Mouse (Mus musculus): Measurements from ENCODE around the gene Zfp39.
A peak's percentile ranks its signal among the peaks of the same experiment; 100 is the strongest.

Gene Zfp39

DNA sequence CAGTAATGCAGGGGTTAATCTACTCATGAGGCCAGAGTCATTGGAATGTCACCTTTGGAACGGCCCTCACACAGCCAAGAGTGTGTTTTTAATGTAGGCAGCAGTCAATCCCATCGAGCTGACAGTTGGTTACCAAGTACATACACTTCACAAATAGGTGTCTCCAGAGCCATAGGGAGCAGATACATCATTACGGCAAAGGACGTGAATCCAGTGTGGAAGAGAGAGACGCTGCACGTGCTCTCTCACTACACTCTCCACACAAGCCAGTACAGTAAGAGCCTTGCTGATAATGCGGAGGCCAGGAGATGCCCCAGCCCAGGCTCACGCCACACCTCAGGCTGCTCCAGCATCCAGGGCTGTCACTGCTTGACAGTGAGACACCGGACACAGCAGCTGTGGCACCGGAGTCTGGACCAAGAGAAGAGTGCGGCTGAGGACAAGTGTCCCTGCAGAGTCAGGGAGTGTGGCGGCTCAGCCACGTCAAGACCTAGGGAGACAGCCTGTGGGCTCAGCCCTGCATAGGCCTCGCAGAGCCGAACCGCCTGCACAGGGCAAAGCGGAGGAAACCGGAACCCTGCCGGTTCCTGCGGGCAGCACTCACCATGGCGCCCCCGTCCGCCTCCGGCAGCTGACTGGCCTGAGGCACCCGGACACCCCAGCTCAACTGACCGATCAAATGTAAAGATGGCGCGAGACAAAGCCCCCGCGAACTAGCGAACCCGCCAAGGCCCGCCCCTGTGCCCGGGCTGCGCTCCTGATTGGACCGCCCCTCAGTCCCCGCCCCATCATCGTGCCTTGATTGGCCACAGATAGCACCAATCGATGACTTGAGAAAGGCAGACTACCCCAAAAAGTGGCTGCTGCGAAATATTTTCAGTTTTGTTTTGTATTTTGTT, at the start of gene Zfp39:
Gene Zfp39 (minus strand): TSS at position 715 of the 899 bp plus-strand sequence.
- peak; percentile 97 to 98 for DNase-seq

DNA sequence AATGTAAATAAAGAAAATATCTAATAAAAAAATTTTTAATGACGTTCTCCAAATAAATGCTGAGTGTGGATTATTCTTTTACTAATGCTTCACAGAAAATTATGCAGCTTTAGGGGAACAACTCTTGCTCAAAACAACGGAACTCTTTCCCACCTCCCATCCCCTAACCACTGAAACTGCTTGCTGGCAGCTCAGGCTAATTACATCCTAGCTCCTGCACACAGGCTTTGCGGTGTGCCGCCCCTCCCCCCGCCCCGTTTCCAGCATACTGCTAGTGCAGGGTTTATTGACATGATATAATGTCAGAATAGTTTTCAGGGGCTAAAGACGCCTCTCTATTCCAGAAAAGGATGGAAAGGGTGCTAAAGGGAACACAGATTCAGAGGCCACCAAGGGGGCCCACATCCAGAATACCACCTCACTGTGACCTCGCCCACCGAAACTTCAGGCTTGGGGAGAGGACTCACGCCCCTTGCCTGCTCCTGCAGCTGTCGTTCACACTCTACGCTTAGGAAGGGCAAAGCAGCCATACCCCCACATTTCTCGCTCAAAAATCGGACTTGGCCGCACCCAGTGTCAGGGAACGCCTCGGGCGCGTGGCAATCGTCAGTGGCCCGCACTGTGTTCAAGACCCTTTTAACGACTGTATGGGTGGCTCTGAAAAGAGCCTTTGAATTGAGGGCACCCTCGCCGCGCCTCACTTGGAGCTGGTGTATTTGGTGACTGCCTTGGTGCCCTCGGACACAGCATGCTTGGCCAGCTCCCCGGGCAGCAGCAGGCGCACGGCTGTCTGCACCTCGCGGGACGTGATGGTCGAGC, 49.5 kb upstream of the Zfp39 start:
- peak in 1 of 2 experiments; percentile 39 for DNase-seq

DNA sequence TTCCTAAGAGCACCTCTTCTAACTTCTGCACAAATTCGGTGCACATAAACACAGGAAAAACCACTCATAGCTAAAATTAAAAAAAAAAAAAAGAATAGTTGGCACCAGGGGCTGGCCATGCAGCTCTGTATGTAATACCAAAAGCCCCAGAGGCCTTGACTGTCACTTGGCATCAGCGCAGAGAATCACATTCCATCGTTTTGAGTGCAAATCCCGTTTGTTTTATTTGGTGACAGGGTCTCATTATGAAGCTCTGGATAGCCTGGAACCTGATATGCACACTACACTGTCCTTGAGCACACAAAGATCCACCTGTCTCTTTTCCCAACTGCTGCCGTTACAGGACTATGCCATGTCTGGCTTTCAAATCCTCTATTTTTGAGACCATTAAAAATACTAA, 47.2 kb upstream of the Zfp39 start:
- DNase-seq = no peak

DNA sequence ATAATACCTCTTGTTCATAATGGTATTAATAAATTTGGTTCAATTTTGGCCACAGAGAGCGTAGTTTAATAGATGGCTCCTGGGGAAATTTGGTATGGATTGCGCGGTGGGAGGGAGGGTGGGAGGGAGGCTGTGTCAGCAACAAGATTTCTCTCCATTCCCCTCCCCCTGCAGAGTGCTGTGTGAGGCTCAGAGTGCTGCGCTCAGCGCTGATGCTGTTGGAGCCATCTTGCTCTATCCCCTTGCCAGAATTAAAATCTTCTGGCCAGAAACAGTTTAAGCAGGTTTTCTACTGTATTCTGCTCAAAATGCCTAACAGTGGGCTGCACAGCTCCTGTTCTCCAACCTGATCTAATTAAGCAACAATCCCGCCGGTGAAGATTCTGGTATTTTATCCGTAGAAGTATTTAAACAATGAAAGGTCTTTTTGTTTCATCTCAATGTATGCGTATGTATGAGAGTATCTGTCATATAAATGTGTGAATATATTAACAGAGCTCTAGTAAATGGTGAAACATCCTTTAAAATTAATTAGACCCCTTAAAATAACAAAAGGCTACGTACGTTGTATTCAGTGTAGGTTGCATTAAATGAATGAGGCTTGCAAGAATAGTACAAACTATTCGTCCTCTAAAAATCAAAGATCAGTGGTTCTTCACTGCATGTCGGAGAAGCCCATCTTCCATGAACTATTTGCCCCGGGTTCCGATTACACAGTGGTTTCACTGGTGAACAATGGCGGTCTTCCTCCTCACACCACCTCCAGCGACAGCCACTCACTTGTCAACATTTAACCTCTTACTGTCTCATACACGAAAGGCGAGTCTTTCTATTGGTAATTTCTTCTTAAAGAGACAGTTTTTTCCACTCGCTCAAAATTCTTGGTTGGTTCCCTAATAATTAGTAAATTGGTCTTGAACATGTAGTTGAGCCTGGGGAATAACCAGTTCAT, 45.7 kb upstream of the Zfp39 start:
- DNase-seq = peak; percentile 40 to 55

DNA sequence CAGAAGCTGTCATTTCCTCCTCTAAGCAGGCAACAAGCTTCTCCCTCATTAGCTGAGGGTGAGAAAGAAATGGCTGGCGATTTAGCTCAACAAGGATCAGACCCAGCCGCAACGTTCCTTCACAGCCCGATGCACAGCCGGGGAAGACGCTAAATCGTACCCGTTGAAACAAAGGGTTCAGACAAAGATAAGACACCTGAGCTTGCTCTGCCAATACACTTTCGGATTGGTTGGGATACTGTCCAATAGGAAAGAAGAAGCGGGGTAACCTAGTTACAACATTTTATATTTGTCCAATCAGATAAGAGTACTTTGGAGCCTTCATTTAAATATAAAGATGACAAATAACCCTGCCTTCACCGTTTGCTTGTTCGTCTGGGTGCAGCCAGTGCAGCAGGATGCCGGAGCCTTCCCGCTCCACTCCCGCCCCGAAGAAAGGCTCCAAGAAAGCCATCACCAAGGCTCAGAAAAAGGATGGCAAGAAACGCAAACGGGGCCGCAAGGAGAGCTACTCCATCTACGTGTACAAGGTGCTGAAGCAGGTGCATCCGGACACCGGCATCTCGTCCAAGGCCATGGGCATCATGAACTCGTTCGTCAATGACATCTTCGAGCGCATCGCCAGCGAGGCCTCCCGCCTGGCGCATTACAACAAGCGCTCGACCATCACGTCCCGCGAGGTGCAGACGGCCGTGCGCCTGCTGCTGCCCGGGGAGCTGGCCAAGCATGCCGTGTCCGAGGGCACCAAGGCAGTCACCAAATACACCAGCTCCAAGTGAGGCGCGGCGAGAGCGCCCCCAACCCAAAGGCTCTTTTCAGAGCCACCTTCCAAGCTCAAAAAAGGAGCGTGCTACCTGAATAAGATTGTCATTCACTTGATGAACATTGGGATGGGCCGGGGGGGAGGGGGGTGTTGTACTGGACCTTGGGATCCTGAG, 44.8 kb upstream of the Zfp39 start, which contains the start of gene Hist3h2ba:
Gene Hist3h2ba (plus strand): TSS at position 379 of the 938 bp plus-strand sequence.
- DNase-seq = peak; percentile 63 to 77

DNA sequence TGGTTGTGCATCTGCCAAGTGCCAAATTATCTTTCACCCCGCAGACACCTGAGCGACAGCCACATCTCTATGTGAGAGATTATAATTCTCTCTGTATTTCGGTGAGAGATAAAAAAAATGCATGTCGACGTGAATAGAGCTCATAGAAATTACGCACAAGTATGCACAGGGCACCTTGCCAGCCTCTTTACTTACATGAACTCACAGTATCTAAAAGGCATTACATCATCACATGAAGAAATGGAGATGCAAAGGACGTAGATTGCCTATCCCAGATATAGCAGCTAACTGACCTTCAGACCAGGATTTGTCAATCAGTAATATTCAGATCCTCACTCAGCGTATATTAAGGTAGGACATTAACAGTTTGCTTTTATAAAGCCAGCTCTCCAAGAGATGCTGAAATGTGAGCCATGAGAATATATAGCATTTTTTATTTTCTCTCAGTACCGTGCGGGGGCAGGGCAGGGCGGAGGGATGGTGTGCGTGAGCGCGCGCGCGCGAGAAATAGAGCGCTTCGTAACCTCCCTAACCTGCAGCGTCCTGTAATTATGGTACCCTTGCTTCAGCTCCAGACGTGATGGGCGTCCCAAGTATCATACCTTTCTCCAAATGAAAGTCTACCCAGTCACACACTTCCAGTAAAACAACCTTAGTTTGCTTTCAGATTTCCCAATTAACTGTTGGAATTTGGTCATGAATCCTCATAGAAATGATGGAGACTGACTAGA, 43.9 kb upstream of the Zfp39 start:
- peak; percentile 41 to 54 for DNase-seq

DNA sequence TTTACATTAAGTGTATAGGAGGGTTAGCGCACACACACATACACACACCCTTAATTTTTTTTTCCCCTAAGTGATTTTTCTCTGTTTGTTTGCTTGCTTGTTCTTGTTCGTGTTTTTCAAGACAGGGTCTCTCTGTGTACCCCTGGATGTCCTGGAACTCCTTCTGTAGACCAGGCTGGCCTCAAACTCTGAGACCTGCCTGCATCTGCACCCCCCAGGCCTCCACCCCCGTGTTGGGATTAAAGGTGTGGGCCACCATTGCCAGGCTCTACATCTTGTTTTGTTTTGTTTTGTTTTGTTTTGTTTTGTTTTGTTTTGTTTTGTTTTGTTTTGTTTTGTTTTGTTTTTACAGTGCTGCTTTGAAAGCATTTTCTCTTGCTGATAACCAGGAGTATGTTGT, 43.3 kb upstream of the Zfp39 start:
- no peak for DNase-seq

DNA sequence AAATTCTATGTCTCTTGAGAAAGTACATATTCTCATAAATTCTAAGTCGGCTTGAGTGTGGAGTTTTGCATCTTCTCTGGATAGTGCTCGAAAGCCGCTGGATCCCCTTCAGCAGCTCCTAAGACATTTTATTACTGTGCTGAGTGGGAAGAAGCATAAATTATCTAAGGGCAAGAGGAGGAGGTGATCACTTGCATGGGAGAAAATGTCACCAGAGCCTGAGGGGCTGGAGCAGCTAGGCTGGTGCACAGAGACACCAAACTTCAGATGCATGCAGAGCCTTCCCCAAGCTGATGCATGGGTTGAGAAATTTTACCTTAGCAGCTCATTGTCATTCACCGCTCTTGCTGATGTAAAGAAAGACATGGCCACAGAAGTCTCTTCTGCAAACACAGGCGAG, 40.1 kb upstream of the Zfp39 start:
- DNase-seq = no peak

DNA sequence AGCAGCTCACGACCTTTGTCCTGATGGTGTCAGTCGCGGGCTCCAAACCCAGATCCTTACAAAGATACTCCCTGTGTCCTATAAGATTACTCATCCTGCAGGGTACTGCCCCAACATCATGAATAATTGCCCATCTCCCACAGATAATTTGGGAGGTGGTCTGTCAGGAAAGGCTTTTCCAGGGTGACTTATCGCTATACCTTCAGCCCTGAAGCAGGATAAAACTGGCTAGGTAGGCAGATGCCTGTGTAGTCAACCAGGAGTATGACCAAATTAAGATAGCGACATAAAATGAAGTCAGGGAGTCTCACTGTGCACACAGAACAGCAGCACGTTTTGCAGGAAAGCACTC, 35.0 kb upstream of the Zfp39 start:
- DNase-seq = no peak

DNA sequence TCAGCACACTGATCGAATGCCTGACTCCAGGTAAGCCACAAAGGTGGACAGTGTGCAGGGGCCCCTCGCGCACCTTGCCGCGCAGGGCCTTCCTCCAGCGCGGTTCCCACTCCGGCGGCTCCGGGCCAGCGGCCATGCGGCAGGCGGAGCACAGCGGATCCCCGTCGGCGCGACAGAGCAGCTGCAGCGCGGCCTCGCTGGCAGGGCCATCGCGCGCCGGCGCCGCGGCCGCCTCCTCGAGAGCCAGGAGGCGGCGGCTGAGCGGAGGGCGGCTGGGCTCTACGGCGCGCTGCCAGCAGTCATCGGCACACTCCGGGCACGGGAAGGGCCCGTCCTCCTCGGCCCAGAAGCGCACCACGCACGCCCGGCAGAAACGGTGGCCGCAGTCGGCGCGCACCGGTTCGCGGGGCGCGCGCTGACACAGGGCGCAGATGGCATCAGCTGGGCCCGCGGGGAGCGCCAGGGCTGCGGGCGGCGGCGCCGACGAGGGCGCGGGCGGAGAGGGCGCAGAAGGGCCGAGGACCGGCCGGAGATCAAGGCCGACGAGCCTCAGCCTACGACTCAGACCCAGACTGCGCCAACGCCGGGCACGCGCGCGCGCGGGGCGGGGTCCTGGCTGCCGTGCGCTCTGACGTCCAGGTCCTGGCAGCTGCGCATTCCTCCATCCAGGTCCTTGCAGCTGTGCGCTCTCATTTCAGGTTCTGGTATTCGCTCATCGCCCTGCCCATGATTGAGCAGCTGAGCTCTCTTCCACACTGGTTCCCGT, 34.5 kb upstream of the Zfp39 start, which contains the start of gene Rnf187:
Gene Rnf187 (minus strand): TSS at position 595 of the 766 bp plus-strand sequence.
- DNase-seq = peak; percentile 93 to 96

DNA sequence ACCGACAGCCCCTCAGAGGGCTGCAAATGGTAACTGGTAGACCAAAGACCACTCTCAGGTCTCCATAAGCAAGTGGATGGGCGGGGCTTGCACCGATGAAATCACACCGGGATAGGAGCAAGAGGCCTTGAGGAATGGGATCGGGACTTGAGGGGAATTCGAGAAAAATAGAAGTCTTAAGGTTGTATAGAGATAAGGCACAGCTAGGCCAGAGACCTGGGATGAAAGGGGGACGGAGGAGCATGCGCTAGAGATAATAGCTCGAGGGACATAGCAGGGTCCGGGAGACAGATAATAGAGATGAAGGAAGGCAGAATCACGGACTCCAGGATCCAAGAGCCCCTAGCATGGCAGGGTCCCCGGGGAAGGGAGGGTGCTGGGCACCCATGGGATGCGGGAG, 33.9 kb upstream of the Zfp39 start:
- DNase-seq = peak; percentile 37 to 47

DNA sequence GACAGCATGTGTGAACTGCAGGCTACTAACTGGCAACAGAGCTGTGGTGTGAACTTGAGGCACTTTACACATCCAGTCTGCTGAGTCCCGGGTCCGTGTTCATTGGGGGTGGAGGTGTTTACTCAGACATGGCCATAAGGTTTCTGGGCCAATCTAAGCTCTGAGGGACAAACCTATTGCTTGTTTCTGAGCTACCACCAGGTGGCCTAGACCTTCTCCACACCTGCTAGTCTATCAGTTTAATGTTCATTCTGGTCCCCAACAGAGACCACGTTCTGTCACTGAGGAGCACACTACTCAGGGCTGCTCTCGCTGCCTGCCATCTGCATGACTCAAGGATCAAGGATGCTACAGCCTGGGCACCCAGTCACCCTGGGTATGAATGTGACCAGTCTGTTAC, 27.6 kb upstream of the Zfp39 start:
- no peak for DNase-seq

DNA sequence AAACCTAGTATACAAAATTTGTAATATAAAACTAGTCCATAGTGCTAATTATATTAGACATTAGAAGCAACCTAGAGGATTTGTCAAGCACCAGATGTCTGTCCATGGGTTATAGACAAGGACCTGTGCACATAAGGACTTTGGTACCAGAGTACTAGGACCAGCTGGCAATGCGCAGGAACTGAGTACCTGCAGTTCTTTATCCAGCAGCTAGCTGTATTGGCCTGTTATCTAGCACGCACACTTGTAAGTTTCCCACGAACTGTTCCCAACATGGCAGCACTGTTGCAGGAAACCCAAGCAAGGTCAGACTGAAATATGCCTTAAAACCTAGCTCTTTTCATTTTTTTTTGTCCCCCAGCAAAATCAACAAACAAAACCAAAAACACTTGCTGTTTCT, 26.2 kb upstream of the Zfp39 start:
- DNase-seq = no peak

DNA sequence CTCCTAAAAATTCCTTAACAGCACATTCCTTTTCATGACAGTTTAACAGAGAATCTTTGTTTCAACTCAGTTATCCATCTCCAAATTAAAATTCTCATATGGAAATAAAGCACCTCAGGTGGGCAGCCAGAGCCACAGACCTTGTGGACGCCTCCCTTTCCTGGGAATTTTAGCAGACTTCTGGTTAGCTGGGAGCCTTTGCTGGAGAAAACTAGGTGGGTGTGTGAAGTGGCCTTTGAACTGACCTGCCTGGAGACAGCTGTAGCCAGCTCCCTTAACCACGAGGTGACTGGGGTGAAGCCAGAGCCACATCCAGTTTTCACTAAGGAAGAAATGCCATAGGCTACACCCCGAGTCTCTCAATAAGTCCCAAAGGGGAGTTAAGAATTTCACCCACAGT, 25.6 kb upstream of the Zfp39 start:
- no peak for DNase-seq

DNA sequence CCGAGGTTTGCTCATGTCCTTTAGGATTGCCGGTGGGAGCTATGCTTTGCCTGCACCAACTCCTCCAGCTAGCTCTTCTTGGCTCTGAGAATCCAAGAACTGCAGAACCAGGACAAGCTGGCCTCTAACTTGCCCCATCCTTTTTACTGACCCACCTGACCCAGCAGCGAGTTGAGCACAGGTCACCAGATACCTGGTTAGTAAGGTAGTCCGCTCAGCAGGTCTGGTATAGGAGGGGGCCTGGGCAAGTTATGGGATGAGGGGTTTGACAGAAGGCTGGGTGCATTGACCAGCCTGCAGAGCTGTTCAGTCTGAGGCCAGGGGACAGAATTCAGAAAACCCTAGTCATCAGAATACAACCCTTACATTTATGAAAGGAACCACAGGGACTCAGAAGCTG, 25.0 kb upstream of the Zfp39 start:
- DNase-seq = no peak

DNA sequence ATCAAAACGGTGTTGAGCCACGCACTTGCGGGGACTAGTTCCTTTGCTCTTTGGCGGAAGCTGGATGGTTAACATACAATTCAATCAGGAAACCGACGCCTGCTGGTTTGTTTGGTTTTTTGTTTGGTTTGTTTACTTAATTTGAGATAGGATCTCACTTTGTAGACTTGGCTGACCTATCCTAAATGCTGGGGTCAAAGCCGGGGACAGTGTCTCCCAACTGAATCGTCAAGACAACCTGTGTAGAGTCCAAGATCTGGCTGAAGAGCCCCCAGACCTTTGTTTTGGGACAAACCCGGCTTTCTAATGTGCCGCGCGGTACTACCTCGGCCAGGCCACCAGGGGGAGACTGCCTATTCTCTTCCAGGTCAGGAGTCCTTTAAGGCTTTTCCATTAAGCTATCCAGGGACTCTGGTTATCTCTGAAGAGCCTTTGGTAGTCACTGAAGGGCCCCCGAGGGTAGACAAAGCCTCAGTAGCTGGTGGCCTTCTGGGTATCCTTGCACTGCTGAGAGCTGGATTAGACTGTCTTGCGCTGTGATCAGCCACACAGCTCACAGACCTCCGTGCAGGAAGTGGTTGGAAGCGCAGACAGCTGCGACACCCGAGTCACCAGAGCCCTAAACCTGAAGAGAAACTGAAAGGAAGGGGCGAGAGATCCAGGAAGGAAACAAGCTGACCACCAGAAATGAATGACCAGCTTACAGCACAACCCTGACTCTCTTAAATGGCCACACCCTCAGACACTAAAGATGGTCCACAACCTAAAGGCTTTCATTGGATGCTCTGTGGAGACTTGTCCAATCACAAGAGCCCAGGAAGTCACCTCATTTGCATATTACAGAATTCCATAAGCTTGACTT, 24.0 kb upstream of the Zfp39 start:
- peak; percentile 72 to 79 for DNase-seq

DNA sequence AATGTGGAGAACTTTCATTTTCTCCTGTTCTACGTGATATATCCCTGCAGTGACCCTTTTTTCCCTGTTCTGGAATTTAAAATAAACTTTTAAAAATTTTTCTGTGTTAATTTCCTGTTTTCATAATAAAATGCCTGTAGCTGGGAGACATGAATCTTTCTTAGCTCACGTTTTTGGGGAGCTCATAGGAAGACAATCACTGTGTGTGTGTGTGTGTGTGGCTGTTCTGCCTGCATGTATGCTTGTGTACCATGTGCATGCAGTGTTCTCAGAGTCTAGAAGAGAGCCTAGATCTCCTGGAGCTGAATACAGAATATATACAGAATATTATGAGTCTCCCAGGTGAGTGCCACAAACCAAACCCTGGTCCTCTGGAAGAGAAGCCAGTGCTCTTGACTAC, 23.0 kb upstream of the Zfp39 start:
- no peak for DNase-seq

DNA sequence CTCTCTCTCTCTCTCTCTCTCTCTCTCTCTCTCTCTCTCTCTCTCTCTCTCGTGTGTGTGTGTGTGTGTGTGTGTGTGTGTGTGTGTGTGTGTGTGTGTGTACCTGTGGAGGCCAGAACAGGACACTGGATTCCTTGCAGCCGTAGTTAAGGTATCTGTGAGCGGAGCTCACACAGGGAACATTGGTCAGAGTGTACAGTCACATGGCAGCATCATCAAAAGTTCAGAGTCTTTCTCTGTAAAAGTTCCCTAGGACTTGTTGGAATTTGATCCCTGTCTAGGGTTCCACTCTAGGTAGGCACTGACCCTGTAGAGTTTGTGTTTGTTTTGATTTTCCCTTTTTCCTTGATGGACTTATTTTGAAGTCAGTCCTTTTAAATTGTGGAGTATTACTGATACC, 22.6 kb upstream of the Zfp39 start:
- no peak for DNase-seq

DNA sequence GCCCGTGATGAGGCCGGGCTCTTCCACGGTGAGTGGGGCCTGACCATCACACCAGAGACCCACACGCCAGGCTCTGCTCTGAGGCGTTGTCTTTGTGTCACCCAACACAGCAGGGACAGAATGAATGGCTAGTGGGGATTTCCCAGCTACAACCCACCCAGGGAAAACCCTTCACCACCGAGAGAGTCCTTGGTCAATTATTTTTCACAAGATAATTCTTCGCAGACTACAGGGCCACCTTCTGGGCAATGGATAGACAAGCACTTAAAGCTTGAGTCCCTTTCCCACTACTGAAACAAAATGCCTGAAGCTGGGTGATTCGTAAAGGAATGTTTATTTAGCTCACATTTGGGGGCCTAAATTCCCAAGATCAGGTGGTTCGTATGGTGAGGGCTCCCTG, 18.4 kb upstream of the Zfp39 start:
- DNase-seq = no peak
